Mouse (Mus musculus) brain, adult 2 months (tissue): ENCODE measurements around the gene Ppp1r15a.
"Not testable (repeated sequence)": the region's sequence is repeated elsewhere in the genome, so short reads cannot be mapped to it uniquely, and the experiment has no call there.

Experiments used
- DNase-seq: peaks from one replicate; pipeline ENCODE4 v3.0.0; 2011; ENCODE audit warnings: low read depth, low spot score

Ppp1r15a gene

DNA sequence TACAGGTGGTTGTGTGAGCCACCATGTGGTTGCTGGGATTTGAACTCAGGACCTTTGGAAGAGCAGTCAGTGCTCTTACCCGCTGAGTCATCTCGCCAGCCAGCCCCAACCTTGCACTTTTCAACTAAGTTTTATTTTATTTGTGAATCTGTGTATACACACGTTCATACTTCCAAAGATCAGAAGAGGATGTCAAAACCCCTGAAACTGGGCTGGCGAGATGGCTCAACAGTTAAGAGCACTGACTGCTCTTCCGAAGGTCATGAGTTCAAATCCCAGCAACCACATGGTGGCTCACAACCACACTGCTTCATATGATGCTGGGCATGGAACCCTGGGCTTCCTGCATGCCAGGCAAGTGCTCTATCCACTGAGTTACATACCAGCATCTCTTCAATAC, 41.1 kb downstream of the Ppp1r15a start:
- DNase-seq, result not testable (repeated sequence)

DNA sequence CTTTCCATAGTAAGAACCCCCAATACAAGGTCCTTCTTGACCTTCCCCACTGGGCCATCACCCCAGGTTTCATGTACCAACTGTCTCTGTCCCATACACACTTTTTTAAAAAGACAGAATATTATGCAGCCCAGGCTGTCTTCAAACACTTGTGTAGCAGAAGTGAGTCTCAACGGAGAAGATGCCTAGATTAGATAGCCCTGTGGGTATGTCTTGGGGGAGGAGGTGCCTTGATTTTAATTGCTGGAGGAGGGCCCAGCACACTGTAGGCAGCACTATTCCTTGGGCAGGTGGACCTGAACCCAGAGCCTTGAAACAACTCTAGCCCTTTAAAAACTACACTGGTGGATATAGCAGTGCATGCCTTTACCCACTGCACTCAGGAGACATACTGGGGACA, 43.9 kb downstream of the Ppp1r15a start:
- no peak for DNase-seq

DNA sequence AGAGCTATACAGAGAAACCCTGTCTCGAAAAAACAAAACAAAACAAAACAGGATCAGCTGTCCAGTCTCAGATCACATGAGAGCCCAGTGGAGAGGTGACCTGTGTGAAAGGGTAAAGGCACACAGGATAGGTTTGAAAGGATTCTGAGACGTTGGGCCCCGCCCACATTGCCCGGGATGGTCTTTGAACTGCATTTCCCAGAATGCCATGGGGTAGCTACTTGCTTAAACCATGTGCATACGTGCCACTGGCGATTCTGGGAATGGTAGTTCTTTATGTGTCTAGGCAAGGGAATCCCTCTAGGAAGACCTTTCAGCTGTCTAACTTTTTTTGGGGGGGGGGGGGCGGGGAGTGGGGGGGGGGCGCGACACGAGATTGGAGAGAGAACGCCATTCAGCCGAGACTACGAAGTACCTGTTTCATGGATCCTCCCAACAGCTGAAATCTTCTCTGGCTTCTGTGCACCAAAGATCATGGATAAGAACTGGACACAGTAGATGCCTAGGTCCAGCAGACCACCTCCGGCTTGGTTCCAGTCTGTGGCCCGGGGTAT, 44.6 kb downstream of the Ppp1r15a start, which contains the start of gene Tulp2:
Gene Tulp2, plus strand, starts transcription at position 504 of the 554 bp plus-strand sequence.
- peak; percentile 84 for DNase-seq

DNA sequence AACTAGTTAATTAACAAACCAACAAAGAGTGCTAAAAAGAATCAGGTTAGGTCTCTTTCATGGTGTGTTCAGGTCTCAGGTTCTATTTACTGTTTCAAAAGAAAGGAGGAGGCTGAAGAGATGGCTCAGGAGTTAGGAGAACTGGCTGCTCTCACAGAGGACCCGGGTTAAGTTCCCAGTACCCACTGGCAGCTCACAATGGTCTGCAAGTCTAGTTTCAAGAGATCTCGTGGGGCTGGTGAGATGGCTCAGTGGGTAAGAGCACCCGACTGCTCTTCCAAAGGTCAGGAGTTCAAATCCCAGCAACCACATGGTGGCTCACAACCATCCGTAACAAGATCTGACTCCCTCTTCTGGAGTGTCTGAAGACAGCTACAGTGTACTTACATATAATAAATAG, 45.8 kb downstream of the Ppp1r15a start:
- DNase-seq, result not testable (repeated sequence)

DNA sequence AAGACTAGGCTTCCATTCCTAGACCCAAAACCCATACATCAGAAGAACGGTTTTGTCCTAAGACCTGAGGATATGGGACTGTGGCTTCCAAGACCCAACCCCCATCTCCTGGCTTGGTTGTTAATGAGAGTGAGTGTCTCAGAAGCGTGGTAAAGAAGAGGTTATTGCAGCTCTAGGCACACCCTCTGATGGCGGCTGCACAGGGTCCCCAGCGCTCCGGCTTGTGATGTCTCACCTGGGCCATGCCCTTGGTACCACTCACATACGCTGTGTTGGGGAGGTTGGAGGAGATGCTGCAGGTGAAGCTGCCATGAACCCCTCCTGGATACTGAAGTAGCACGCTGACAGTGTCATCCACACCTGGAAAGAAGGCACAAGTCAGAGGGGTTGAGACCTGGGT, 47.3 kb downstream of the Ppp1r15a start:
- no peak for DNase-seq

DNA sequence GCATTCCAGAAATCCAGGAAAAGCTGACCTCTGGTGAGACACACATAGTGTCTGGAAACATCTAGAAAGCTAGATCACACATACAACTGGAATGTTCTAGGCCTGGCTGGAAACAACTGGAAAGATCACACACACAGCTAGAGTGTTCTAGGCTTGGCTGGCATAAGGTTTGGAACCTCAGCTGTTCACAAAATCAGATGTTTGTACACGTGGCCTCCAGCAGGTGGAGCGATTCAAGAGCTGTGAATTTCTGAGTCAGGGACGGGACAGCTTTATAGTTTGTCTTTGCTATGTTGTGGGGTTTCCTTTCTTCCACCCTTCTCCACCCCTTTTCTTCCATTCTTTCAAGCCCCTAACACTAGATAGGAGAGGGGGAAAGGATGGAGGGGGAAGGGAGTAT, 49.1 kb downstream of the Ppp1r15a start:
- DNase-seq, result peak; percentile 88

DNA sequence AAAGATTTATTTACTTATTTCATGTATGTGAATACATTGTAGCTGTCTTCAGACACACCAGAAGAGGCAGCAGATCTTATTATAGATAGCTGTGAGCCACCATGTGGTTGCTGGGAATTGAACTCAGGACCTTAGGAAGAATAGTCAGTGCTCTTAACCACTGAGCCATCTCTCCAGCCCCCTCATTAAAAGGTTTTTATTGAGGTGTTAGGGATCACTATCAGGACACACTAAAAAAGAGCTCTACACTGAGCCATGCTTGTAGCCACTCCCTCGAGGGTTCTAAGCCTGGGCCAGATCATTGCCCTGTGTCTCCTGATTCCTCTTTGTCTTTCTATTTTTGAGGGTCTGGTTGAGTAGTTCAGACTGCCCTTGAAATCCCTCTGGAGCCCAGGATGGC, 49.6 kb downstream of the Ppp1r15a start:
- DNase-seq, result no peak

DNA sequence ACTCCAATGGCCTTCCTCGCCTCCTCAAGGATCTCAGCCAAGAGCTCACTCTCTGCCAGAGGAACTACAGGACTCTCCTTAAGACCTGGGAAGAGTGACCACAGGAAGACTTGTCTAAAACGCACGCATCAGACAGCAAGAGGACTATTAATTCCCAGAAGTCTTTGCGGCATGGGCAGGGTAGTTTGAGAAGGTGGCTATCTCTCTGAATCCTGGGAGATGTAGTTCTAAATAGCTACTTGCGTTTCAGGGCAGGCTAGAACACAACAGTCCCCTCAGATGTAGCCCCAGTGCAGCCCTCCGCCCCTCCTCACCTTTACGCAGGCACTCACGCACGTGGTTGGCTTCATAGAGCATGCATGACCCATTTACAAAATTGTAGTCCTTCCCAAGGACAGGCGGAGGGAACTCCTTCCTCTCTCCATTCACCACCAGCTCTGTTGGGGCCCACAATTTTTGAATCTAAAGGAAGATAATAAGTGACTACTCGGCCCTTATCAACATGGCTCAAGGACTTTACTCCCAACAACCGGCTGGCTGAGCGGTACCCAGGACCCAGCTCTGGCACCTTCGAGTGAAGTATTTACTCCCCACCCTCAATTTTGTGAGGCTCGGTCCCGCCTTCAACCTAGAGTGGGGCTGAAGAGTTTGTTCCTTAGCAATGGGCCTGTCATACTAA, 50.6 kb downstream of the Ppp1r15a start:
- DNase-seq, result peak; percentile 82
